Mouse (Mus musculus) intestine, embryonic 14.5 days (tissue): Measurements from ENCODE around the gene Dvl1. TPM values are rescaled to one million over a fixed set of nuclear protein-coding genes. Genes with fewer than 3 reads are reported as not detected.

Experiments used
- polyA plus RNA-seq: library from polyadenylated mRNA; unstranded; fragments of >200 nt; fragmentation: Nextera tagmentation; extraction: Ambion mirVana; gene quantifications from 2 replicates; pipeline ENCODE4 v1.2.1, GENCODE M21; 2014

Gene Dvl1
- polyA plus RNA-seq, 1 experiment from 2014 or later: 7.3 TPM

Other genes with a start within 250 kb of the Dvl1 start
- gene Slc35e2, start 246.0 kb upstream of the Dvl1 start, polyA plus RNA-seq: 8.5 and 9.5 TPM in 2 replicates
- gene Cdk11b, start 222.5 kb upstream of the Dvl1 start, polyA plus RNA-seq: 48.7 and 52.6 TPM in 2 replicates
- gene Gm10563, start 202.0 kb upstream of the Dvl1 start, polyA plus RNA-seq: not detected in 2 replicates
- 30.3 and 31.1 TPM in 2 replicates for gene Mmp23, start 194.0 kb upstream of the Dvl1 start, polyA plus RNA-seq
- 17.4 and 19.7 TPM in 2 replicates for gene Mib2, start 178.2 kb upstream of the Dvl1 start, polyA plus RNA-seq
- 2.0 and 3.1 TPM in 2 replicates for gene Fndc10, start 153.1 kb upstream of the Dvl1 start, polyA plus RNA-seq
- gene Ssu72, start 142.6 kb upstream of the Dvl1 start, polyA plus RNA-seq: 149 and 151 TPM in 2 replicates
- 0.55 and 0.60 TPM in 2 replicates for gene Tmem240, start 112.6 kb upstream of the Dvl1 start, polyA plus RNA-seq
- 134 and 136 TPM in 2 replicates for gene Atad3a, start 86.3 kb upstream of the Dvl1 start, polyA plus RNA-seq
- gene Vwa1, start 72.7 kb upstream of the Dvl1 start, polyA plus RNA-seq: 16.4 and 16.6 TPM in 2 replicates
- 0.55 and 0.69 TPM in 2 replicates for gene Tmem88b, start 61.5 kb upstream of the Dvl1 start, polyA plus RNA-seq
- not detected in 2 replicates for gene Ankrd65, start 57.0 kb upstream of the Dvl1 start, polyA plus RNA-seq
- gene Mrpl20, start 44.5 kb upstream of the Dvl1 start, polyA plus RNA-seq: 237 and 246 TPM in 2 replicates
- gene Ccnl2, start 34.9 kb upstream of the Dvl1 start, polyA plus RNA-seq: 161 and 192 TPM in 2 replicates
- gene Aurkaip1, start 16.1 kb upstream of the Dvl1 start, polyA plus RNA-seq: 133 and 151 TPM in 2 replicates
- gene Mxra8, start 7.7 kb upstream of the Dvl1 start, polyA plus RNA-seq: 60.0 and 73.3 TPM in 2 replicates
- 0.38 and 0.43 TPM in 2 replicates for gene Tas1r3, start 16.0 kb downstream of the Dvl1 start, polyA plus RNA-seq
- 20.5 and 21.4 TPM in 2 replicates for gene Cptp, start 22.0 kb downstream of the Dvl1 start, polyA plus RNA-seq
- gene Ints11, start 22.1 kb downstream of the Dvl1 start, polyA plus RNA-seq: 69.3 and 76.4 TPM in 2 replicates
- 55.6 and 55.9 TPM in 2 replicates for gene Pusl1, start 44.4 kb downstream of the Dvl1 start, polyA plus RNA-seq
- gene Acap3, start 44.4 kb downstream of the Dvl1 start, polyA plus RNA-seq: 16.2 and 16.6 TPM in 2 replicates
- gene Ube2j2, start 96.4 kb downstream of the Dvl1 start, polyA plus RNA-seq: 114 and 124 TPM in 2 replicates
- gene C1qtnf12, start 114.9 kb downstream of the Dvl1 start, polyA plus RNA-seq: 55.5 and 56.1 TPM in 2 replicates
- 16.6 and 17.9 TPM in 2 replicates for gene B3galt6, start 145.2 kb downstream of the Dvl1 start, polyA plus RNA-seq
- 157 and 165 TPM in 2 replicates for gene Sdf4, start 145.5 kb downstream of the Dvl1 start, polyA plus RNA-seq
- 0.50 and 0.56 TPM in 2 replicates for gene Tnfrsf4, start 166.4 kb downstream of the Dvl1 start, polyA plus RNA-seq
- gene Tnfrsf18, start 178.8 kb downstream of the Dvl1 start, polyA plus RNA-seq: 1.6 and 2.0 TPM in 2 replicates
- gene Ttll10, start 212.0 kb downstream of the Dvl1 start, polyA plus RNA-seq: 2.7 and 3.5 TPM in 2 replicates